Mouse (Mus musculus) heart, embryonic 16.5 days (tissue): ENCODE measurements at regions not wholly inside any gene's neighbourhood (a gene's known extent, or its start where the extent isn't known, plus 50 kb on each side); places are given as distances from the start of the nearest gene placed in this dataset.

ENCODE experiments used
- ATAC-seq: fragments of 200-750 bp; cut with Nextera tagmentation; replicated peaks from 2 replicates; pipeline ENCODE4 v1.8.0; 2017; ENCODE audit warnings: moderate number of reproducible peaks; ENCODE audit not compliant: insufficient read depth, low FRiP score; ENCODE audit errors: extremely low read depth
- H3K27ac ChIP-seq: fragments of 300-500 bp; sonication (generic); 2 replicates; pipeline ENCODE4 v1.5.1; 2014; ENCODE audit warnings: mild to moderate bottlenecking, low read length, control low read depth, moderate library complexity
- H3K27me3 ChIP-seq: fragments of 300-500 bp; sonication (generic); 2 replicates; pipeline ENCODE4 v1.6.1; 2014; ENCODE audit warnings: low read length, mixed read lengths; ENCODE audit not compliant: control insufficient read depth, insufficient read depth
- H3K36me3 ChIP-seq: fragments of 300-500 bp; sonication (generic); 2 replicates; pipeline ENCODE4 v1.6.1; 2014; ENCODE audit not compliant: control insufficient read depth, insufficient read depth
- H3K4me1 ChIP-seq: fragments of 300-500 bp; sonication (generic); 2 replicates; pipeline ENCODE4 v1.6.1; 2014; ENCODE audit warnings: low read length, mixed read lengths; ENCODE audit not compliant: control insufficient read depth, insufficient read depth
- H3K4me2 ChIP-seq: fragments of 300-500 bp; sonication (generic); 2 replicates; pipeline ENCODE4 v1.6.1; 2014; ENCODE audit warnings: low read depth, mild to moderate bottlenecking, control low read depth, low read length
- H3K4me3 ChIP-seq: fragments of 300-500 bp; sonication (generic); 2 replicates; pipeline ENCODE4 v1.5.1; 2014; ENCODE audit warnings: mild to moderate bottlenecking, control low read depth, low read length
- H3K9ac ChIP-seq: fragments of 300-500 bp; sonication (generic); 2 replicates; pipeline ENCODE4 v1.6.1; 2014; ENCODE audit warnings: low read length, control low read depth
- H3K9me3 ChIP-seq: fragments of 300-500 bp; sonication (generic); replicated peaks from 2 replicates; pipeline ENCODE4 v1.6.1; 2016; ENCODE audit warnings: low read length; ENCODE audit not compliant: control insufficient read depth
- WGBS: fragments of 180-500 bp; shearing (Covaris S2); extraction: QIAGEN DNeasy Blood & Tissue Kit; methylation state at CpG from one replicate; pipeline ENCODE4 v1.1.7; 2014; 5-methylcytosine and 5-hydroxymethylcytosine counted together

DNA sequence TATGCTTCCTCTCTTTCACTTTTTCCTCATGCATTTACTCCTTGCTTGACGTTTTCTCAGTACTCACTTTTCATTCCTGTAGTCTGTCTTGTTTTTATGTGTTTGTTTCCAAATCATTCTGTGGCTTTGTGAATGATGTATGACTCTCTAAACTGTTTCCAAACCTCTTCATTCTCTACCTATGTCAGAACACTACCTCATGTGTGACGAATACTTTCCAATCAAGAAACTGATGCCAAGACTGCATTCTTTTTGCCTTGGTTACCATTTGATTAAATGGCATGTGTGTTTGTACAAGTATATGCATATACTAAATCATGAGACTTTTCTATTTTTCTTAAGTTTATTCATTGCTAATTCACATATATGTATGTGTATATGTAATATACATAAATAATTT, 1238.7 kb upstream of the Gm7489 start:
- H3K27ac ChIP-seq, result no peak overlapping the region
- H3K4me2 ChIP-seq, result no peak overlapping the region
- H3K27me3 ChIP-seq, result no peaks in the 10 kb centered on the region
- no peak overlapping the region for H3K4me3 ChIP-seq
- no peak overlapping the region for H3K9ac ChIP-seq
- ATAC-seq, result no peak
- H3K36me3 ChIP-seq, result no peaks in the 10 kb centered on the region
- no peaks in the 10 kb centered on the region for H3K9me3 ChIP-seq
- 60% methylated on average over 2 of the region's 2 CpGs for WGBS
- no peaks in the 10 kb centered on the region for H3K4me1 ChIP-seq

GRCm38 (mm10) chr15:52657916-52658315, 1226.8 kb upstream of the Gm7489 start:
- H3K4me3 ChIP-seq, result no peak overlapping the region
- H3K27me3 ChIP-seq, result no peaks in the 10 kb centered on the region
- H3K4me1 ChIP-seq, result no peaks in the 10 kb centered on the region
- no peak overlapping the region for H3K27ac ChIP-seq
- no peak overlapping the region for H3K9ac ChIP-seq
- H3K4me2 ChIP-seq, result no peak overlapping the region
- no peaks in the 10 kb centered on the region for H3K36me3 ChIP-seq
- ATAC-seq, result no peak
- no peaks in the 10 kb centered on the region for H3K9me3 ChIP-seq
